Mouse (Mus musculus) stomach, embryonic 16.5 days (tissue): ENCODE data around the gene Nfic. TPM values are rescaled to one million over a fixed set of nuclear protein-coding genes. Genes with fewer than 3 reads are reported as not detected.
"Not testable (repeated sequence)": the region's sequence is repeated elsewhere in the genome, so short reads cannot be mapped to it uniquely, and the experiment has no call there.

Experiments
- ATAC-seq: fragments of 200-750 bp; cut with Nextera tagmentation; 2 replicates; pipeline ENCODE4 v1.8.0; 2017; ENCODE audit warnings: moderate number of reproducible peaks, moderate TSS enrichment; ENCODE audit not compliant: insufficient read depth, low FRiP score
- H3K27ac ChIP-seq: fragments of 300-500 bp; sonication (generic); 2 replicates; pipeline ENCODE4 v1.5.1; 2014; ENCODE audit warnings: low read length
- H3K27me3 ChIP-seq: fragments of 300-500 bp; sonication (generic); 2 replicates; pipeline ENCODE4 v1.6.1; 2014; ENCODE audit warnings: low read length, control low read depth, mixed read lengths; ENCODE audit not compliant: control insufficient read depth, insufficient read depth
- H3K36me3 ChIP-seq: fragments of 300-500 bp; sonication (generic); 2 replicates; pipeline ENCODE4 v1.6.1; 2014; ENCODE audit warnings: low read length; ENCODE audit not compliant: control insufficient read depth, insufficient read depth
- H3K4me1 ChIP-seq: fragments of 300-500 bp; sonication (generic); 2 replicates; pipeline ENCODE4 v1.6.1; 2014; ENCODE audit warnings: low read length, control low read depth, mixed read lengths; ENCODE audit not compliant: control insufficient read depth, insufficient read depth
- H3K4me2 ChIP-seq: fragments of 300-500 bp; sonication (generic); 2 replicates; pipeline ENCODE4 v1.6.1; 2014; ENCODE audit warnings: low read depth, low read length, mixed read lengths
- H3K4me3 ChIP-seq: fragments of 300-500 bp; sonication (generic); replicated peaks from 2 replicates; pipeline ENCODE4 v1.5.1; 2014; ENCODE audit warnings: mild to moderate bottlenecking, low read length
- H3K9ac ChIP-seq: fragments of 300-500 bp; sonication (generic); 2 replicates; pipeline ENCODE4 v1.6.1; 2014; ENCODE audit warnings: low read length
- H3K9me3 ChIP-seq: fragments of 300-500 bp; sonication (generic); replicated peaks from 2 replicates; pipeline ENCODE4 v1.6.1; 2016; ENCODE audit warnings: low read length, control low read depth; ENCODE audit not compliant: control insufficient read depth
- WGBS: fragments of 180-500 bp; shearing (Covaris S2); extraction: QIAGEN DNeasy Blood & Tissue Kit; methylation state at CpG from one replicate; pipeline ENCODE4 v1.1.7; 2014; 5-methylcytosine and 5-hydroxymethylcytosine counted together
- polyA plus RNA-seq: library from polyadenylated mRNA; unstranded; fragments of >200 nt; fragmentation: Nextera tagmentation; extraction: Ambion mirVana; gene quantifications from 2 replicates; pipeline ENCODE4 v1.2.1, GENCODE M21; 2015

The Nfic gene
- polyA plus RNA-seq, 1 experiment from 2014 or later = 74.8 TPM

- H3K27ac ChIP-seq, H3K36me3 ChIP-seq, H3K27me3 ChIP-seq, H3K4me1 ChIP-seq, H3K4me3 ChIP-seq, H3K9ac ChIP-seq, ATAC-seq, H3K4me2 ChIP-seq, H3K9me3 ChIP-seq: not testable (repeated sequence)
- 28% methylated on average over 2 of the region's 2 CpGs for WGBS
Observed at GRCm38 (mm10) chr10:81445516-81445915, 9.9 kb downstream of the Nfic start.

GRCm38 (mm10) chr10:81441019-81441418 lies 14.4 kb downstream of the Nfic start:
- no peak overlapping the region for H3K9ac ChIP-seq
- 0 out of 2 replicates have a peak, but pooled peaks have one; percentile 53 for ATAC-seq
- H3K4me1 ChIP-seq = no peaks in the 10 kb centered on the region
- no peaks in the 10 kb centered on the region for H3K27me3 ChIP-seq
- H3K27ac ChIP-seq = no peak overlapping the region
- no peak overlapping the region for H3K4me3 ChIP-seq
- H3K9me3 ChIP-seq = no peaks in the 10 kb centered on the region
- H3K36me3 ChIP-seq = no peaks in the 10 kb centered on the region
- H3K4me2 ChIP-seq = no peak overlapping the region

GRCm38 (mm10) chr10:81435436-81435835 lies 20.0 kb downstream of the Nfic start:
- Histone ChIP-seq H3K4me2 (no peak overlapping the region), H3K4me1 (peaks cover 18% of the 10 kb centered on the region), H3K27ac (no peak overlapping the region; the same call in 1 of the 2 replicates), H3K9ac (peak overlapping the region; percentile 25; the same call in 1 of the 2 replicates), H3K9me3 (no peaks in the 10 kb centered on the region), H3K4me3 (no peak overlapping the region), H3K27me3 (no peaks in the 10 kb centered on the region), H3K36me3 (no peaks in the 10 kb centered on the region)
- no peak for ATAC-seq
- 54% methylated on average over 3 of the region's 3 CpGs for WGBS

- Histone ChIP-seq H3K4me1 (peaks cover 19% of the 10 kb centered on the region), H3K9ac (peak overlapping the region; percentile 18; the same call in 1 of the 2 replicates), H3K27me3 (no peaks in the 10 kb centered on the region), H3K27ac (no peak overlapping the region; the same call in none of the 2 replicates), H3K4me2 (no peak overlapping the region), H3K4me3 (no peak overlapping the region), H3K9me3 (no peaks in the 10 kb centered on the region), H3K36me3 (no peaks in the 10 kb centered on the region)
- 45% methylated on average over 15 of the region's 15 CpGs for WGBS
- no peak for ATAC-seq
Observed at GRCm38 (mm10) chr10:81434361-81435263, 20.8 kb downstream of the Nfic start.

GRCm38 (mm10) chr10:81433541-81434289 lies 21.7 kb downstream of the Nfic start:
- ATAC-seq = no peak
- Histone ChIP-seq H3K4me2 (0 out of 2 replicates have a peak overlapping the region, but pooled peaks have one; percentile 58), H3K4me1 (peaks cover 24% of the 10 kb centered on the region), H3K9me3 (no peaks in the 10 kb centered on the region), H3K27ac (no peak overlapping the region), H3K27me3 (no peaks in the 10 kb centered on the region), H3K36me3 (no peaks in the 10 kb centered on the region), H3K4me3 (no peak overlapping the region), H3K9ac (peak overlapping the region; percentile 66; the same call in 1 of the 2 replicates)
- 69% methylated on average over 26 of the region's 26 CpGs for WGBS

- H3K9ac ChIP-seq = peak overlapping the region; percentile 66
- ATAC-seq = peak; percentile 85
Observed at GRCm38 (mm10) chr10:81432868-81433262, 22.6 kb downstream of the Nfic start.

GRCm38 (mm10) chr10:81432169-81432867 lies 23.1 kb downstream of the Nfic start:
- Histone ChIP-seq H3K27me3 (no peaks in the 10 kb centered on the region), H3K4me3 (peak overlapping the region; percentile 18; the same call in 1 of the 2 replicates), H3K4me2 (peak overlapping the region; percentile 45), H3K9me3 (no peaks in the 10 kb centered on the region), H3K9ac (no peak overlapping the region), H3K27ac (no peak overlapping the region), H3K36me3 (no peaks in the 10 kb centered on the region), H3K4me1 (peaks cover 29% of the 10 kb centered on the region)
- no peak for ATAC-seq
- WGBS = 61% methylated on average over 21 of the region's 21 CpGs

More at GRCm38 (mm10) chr10:81432868-81433262, 22.6 kb downstream of the Nfic start:
- H3K4me1 ChIP-seq = peaks cover 27% of the 10 kb centered on the region
- H3K4me3 ChIP-seq = peak overlapping the region; percentile 33
- no peak overlapping the region for H3K27ac ChIP-seq
- H3K9me3 ChIP-seq = no peaks in the 10 kb centered on the region
- no peaks in the 10 kb centered on the region for H3K36me3 ChIP-seq
- 4% methylated on average over 17 of the region's 17 CpGs for WGBS
- peak overlapping the region; percentile 58 for H3K4me2 ChIP-seq
- no peaks in the 10 kb centered on the region for H3K27me3 ChIP-seq

GRCm38 (mm10) chr10:81431526-81432168 lies 23.8 kb downstream of the Nfic start:
- H3K4me1 ChIP-seq = peaks cover 31% of the 10 kb centered on the region
- H3K27me3 ChIP-seq = no peaks in the 10 kb centered on the region
- no peak for ATAC-seq
- WGBS = 17% methylated on average over 15 of the region's 15 CpGs
- H3K36me3 ChIP-seq = no peaks in the 10 kb centered on the region
- H3K9me3 ChIP-seq = no peaks in the 10 kb centered on the region
- H3K4me2 ChIP-seq = peak overlapping the region; percentile 93
- peak overlapping the region; percentile 91 for H3K27ac ChIP-seq
- H3K9ac ChIP-seq = no peak overlapping the region
- H3K4me3 ChIP-seq = peak overlapping the region; percentile 76
